Mouse (Mus musculus) gastrocnemius, postnatal 10 days (tissue): Measurements from ENCODE around the gene Tfrc. TPM values are rescaled to one million over a fixed set of nuclear protein-coding genes. Genes with fewer than 3 reads are reported as not detected.
"Not testable (repeated sequence)": the region's sequence is repeated elsewhere in the genome, so short reads cannot be mapped to it uniquely, and the experiment has no call there.

ENCODE experiments used
- DNase-seq: peaks from one replicate; pipeline ENCODE4 v3.0.0; 2021; ENCODE audit warnings: mixed read lengths
- total RNA-seq, 2 experiments: library from RNA; stranded (reverse); gene quantifications; 2 replicates each; pipeline ENCODE4 v1.2.3; 2021

The Tfrc gene
- total RNA-seq, 2 experiments from 2014 or later = 160 to 197 TPM

DNA sequence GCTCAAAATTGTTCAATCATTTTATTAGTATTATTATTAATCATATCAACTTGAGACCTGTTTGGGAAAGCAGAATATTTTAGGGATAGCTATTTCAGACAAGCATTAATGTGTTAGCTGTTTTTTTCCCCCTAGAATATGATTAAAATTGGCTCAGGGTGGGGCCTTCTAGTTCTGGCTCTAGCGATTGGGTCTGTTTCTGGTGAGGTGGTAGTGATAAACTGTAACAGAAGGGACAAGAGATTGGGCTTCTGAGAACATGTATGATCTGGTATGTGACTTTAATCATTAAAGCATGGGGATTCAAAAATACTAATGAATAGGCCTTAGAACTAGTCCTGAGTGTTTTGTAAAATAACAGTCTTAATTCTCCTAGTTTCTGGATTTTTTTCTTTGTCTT, 3.3 kb downstream of the Tfrc start:
- DNase-seq = no peak

DNA sequence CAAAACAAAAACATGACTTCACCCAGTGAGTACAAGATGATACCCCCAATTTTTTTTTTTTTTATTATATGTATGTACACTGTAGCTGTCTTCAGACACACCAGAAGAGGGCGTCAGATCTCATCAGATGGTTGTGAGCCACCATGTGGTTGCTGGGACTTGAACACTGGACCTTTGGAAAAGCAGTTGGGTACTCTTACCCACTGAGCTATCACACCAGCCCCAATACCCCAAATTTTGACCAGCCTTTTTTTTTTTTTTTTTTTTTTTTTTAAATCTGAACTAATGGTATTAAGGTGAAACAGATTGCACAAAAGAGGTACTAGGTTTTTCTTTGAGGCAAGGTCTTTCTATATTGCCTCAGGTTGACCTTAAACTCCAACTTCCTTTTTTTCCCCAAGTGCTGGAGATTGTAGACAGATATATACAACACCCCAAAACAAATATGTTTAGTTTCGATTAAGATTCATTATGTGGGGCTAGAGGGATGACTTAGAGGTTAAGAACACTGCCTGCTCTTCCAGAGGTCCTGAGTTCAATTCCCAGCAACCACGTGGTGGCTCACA, 4.6 kb downstream of the Tfrc start:
- DNase-seq = no peak

DNA sequence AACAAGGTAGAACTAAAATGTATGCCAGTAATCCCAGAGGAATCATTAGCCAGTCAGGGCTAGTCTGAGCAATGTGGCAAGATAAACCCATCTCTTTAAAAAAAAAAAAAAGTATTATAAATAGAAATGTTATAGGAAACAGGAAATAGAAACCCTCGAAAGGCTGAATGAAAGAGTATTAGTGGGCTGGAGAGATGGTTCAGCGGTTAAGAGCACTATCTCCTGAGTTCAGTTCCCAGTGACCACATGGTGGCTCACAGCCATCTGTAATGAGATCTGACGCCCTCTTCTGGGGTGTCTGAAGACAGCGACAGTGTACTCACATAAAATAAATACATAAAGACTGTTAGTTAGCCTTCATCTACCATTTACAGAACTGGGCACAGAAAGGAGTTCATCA, 5.3 kb downstream of the Tfrc start:
- DNase-seq = no peak

DNA sequence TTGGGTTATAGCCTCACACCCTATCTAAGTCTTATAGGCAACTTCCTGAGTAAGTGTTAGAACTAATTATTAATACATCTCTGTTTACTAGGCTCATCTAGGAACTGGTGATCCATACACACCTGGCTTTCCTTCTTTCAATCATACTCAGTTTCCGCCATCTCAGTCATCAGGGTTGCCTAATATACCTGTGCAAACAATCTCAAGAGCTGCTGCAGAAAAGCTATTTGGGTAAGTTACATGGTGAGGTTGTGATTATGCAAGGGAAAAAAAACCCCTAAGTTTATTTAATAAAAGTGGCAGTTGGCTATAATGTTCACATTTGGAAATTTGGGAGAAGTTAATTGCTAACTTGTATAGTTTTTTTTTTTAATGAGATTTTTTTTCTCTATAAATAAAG, 10.2 kb downstream of the Tfrc start:
- DNase-seq = no peak

DNA sequence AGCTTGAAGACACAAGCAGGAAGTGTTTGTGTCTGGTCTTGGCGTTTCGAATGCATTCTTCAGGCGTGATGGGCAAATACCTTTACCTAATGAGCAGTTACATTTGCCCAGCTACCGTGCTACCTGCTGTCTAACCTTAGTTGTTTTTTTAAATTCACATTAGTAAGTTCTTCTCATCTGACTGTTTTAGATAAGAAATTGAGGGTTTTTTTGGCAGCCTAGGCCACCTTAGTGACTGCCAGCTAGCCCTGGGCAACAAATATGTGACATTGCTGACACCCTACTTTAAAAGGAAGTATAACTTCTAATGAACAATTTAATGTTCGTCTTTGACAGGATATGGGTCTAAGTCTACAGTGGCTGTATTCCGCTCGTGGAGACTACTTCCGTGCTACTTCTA, 19.4 kb downstream of the Tfrc start:
- no peak for DNase-seq

DNA sequence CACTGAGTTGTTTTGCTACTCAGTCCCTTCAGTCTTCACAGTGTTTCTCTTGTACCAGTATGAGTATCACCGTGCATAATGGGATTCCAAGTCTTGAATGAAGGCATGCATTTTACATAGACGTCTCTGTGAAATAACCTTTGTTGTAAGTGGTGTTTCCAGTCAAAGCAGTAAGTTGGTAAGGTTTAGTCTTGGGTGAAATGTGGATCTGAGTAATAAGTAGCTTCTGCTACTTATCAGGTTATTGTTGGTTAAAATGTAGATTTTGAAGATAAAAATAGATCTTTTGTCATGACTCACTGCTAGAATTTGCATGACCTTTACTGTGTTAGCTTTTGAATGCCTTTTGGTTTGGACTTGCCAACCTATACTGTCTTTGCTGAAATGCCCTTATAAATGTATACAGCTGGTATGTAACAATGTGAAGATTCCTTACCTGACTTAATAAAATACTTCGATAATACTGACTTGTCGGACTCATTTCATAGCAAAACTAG, 23.7 kb downstream of the Tfrc start:
- DNase-seq = no peak

DNA sequence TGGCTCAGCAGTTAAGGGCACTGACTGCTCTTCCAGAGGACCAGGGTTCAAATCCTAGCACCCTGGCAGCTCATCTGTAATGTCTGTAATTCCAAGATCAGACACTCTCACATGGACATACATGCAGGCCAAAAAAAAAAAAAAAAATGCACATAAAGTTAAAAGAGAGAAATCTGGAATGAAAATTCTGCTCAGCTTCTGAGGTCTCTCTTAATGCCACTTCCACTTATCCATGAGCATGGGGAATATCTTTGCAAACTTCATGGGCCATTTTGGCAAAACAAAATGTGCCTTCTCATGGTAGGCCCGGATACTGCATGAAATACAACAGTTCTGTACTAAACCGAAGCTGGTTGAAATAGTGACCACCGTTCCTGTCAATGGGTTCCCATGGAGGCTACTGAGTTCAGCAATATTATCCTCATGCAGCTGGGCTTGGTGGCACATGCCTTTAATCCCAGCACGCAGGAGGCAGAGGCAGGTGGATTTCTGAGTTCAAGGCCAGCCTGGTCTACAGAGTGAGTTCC, 24.8 kb downstream of the Tfrc start:
- no peak for DNase-seq

DNA sequence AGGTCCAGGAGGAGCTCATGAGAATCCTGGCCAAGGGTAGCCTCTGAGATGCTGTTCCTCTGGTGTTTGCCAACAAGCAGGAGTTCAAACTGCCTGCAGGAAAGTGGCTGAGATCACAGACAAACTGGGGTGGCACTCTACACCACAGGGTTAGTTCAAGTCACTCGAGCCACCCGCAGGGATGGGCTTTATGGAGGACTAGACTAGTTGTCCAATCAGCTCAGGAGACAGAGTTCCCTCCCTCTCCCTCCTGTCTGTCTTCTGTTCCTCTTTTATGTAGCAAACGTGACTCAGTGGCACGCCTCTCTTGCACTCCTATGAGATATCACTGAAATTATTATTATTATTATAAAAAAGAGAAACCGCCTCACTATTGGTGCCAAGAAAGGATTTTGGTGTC, 25.5 kb downstream of the Tfrc start:
- no peak for DNase-seq

DNA sequence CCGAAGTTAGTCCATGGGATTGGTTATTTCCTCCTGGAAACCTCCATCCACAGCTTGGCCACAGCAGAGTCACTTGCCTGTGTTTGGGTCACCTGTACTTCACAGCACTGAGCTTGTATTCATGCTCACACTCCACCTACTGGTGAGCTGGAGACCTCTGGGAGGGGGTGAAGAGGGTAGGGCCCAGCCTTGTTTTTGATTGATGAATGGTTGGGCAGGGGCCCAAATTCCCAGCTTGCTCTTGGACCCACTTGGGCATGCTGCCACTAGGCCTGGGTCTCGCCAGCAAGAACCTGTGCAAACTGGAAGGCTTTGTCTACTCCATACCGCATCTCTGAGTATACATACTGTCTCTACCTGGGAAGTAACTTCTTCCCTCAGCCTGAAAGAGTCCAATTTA, 26.6 kb downstream of the Tfrc start:
- no peak for DNase-seq

DNA sequence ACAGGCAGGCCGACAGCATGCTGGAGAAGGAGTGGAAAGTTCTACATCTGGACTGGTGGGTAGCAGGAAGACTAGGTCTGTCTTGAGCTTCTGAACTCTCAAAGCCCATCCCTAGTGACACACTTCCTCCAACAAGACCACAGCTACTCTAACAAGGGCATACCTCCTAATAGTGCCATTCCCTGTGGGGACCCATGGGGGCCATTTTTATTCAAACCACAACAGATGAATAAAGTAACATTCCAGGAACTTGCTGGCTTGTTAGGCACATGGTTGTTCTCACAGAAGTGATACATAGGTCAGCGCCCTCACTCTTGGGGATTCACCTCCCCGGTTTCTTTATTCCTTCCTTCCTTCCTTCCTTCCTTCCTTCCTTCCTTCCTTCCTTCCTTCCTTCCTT, 27.6 kb downstream of the Tfrc start:
- DNase-seq = no peak

DNA sequence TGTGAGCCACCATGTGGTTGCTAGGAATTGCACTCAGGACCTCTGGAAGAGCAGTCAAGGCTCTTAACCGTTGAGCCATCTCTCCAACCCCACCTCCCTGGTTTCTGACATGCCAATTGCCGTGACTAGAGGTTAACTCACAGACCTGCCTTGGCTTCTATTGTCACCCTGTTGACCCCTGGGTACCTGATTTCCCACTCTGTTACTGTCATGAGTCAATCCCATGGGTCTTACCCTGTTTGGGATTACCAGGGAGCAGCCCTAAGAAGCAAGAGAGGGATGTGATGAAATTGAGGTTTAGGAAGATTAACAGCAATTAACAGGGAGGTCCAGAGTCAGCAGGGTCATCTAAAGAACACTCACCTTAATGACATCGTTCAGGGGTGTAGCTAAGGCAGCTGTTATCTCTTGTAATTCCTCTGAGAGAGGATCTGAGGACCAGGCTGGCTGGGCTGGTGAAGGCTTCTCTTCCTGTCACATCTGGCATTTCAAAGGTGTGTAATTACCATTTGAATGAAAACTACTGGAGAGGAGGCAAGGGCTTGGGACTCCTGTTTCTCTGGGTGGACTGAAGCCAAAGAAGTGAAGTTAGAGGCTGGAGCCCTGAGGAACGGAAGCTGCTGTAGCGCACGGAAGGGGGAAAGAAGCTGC, 28.3 kb downstream of the Tfrc start:
- DNase-seq = no peak

DNA sequence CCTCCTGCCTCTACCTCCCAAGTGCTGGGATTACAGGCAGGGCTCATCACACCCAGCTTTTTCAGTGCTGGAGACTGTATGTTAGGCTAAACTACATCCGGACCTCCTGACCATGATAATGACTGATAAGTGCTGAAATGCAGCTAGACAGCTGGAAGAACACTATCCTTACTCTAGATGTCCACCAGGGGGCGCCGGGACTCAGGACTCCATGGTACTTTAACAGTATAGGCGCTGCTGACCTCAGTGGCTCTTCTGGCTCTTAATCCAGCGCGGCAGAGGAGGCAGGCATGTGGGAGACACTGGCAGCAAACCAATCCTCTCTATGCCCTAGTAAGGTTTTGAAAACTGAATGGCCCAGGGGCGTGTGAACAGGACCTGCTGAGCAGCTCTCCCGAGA, 29.8 kb downstream of the Tfrc start:
- DNase-seq = peak; percentile 87

DNA sequence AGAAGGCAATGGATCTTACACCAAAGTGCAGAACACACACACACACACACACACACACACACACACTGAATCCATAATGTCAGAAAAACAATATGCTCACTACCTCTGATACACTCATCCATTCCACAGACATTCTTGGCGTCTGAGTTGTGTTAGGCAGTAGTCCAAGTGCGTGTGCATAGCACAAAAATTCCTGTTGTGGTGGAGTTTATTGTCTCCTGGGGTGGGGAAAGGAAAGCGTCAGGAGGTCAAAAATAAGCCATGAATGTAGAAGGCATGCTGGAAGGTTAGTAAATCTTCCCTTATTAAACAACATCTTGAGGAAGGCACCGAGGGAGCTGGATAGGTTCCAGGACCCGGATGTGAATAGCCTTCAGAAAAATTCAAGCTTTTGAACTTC, 31.4 kb downstream of the Tfrc start:
- peak; percentile 30 for DNase-seq

DNA sequence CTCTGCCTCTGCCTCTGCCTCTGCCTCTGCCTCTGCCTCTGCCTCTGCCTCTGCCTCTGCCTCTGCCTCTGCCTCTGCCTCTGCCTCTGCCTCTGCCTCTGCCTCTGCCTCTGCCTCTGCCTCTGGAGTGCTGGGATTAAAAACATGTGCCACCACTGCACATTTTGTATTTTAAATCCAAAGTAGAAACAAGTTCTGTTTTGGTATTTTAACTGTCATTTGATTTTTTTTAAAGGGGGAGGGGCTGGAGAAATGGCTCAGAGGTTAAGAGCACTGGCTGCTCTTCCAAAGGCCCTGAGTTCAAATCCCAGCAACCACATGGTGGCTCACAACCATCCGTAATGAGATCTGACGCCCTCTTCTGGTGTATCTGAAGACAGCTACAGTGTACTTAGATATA, 32.0 kb downstream of the Tfrc start:
- DNase-seq = not testable (repeated sequence)

DNA sequence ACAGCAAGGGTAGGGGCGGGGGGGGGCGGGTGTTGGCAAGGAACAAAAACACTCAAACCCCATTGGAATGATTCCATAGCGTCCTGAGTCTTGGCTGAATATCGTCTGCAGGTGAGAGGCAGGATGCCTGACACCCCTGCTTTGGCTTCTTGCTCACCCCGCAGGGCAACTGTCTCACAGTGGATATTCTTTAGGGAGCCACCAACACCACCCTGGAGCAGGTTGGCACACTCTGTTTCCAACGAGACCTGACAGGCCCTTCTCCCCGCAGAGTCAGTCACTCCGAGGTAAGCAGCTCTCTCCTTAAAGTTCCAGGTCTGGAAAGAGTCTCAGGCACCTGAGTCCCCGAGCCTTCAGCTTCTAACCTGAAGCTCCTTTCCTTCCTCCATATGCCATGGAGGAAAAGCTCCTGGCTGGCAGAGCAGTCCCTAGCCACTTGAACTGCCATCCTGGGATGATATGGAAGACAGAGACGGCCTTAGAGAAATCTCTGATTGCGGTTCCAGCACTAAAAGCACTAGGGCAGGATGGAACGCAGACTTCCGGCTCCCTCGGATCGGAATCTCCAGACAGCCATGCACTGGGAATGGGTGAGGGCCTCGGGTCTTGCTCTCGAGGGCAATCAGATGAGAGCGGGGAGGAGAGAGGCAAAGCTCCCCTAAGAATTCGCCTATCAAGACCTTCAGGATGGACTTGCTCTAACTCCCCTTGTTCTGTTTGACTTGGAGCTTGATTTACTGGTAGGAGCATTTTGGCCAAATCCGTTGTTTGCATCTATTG, 32.9 kb downstream of the Tfrc start:
- DNase-seq = no peak

DNA sequence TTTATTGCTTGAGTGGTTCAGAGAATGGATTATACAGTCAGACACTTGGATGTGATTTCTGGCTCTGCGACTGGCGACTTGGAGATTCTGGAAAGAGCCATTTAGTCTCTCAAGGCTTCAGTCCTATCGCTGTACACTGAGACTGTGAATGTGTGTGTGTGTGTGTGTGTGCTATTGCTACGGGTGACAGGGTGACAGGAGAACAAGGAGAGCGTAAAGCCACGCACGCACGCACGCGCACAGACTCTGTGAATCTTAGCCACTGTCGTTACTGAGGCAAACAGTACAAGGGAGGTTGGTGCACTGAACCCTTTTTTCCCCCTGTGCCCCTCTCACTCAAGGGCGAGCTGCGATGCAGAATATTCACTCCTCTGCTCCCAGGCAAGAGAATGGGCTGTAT, 33.6 kb downstream of the Tfrc start:
- no peak for DNase-seq

DNA sequence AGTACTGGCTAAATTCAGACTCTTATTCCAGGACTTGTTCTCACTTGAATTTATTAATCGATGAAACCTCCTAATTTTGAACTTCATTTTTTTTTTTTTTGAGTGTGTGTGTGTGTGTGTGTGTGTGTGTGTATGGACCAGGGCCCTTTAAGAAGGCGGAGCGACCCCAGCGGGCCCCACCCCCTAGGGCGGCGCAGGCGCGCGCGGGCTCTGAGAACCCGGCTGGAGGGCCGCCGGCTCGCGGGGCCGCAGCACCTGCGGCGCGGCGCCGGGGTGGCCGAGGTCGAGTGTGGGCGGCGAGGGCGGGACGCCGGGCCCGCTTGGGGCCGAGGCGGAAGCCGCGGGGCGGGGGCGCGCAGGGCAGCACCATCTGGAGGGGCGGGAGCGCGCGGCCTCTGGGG, 34.9 kb downstream of the Tfrc start, which contains the start of gene Tnk2:
Tnk2 (plus strand) TSS at position 214 of the 401 bp plus-strand sequence.
- DNase-seq = peak; percentile 89

DNA sequence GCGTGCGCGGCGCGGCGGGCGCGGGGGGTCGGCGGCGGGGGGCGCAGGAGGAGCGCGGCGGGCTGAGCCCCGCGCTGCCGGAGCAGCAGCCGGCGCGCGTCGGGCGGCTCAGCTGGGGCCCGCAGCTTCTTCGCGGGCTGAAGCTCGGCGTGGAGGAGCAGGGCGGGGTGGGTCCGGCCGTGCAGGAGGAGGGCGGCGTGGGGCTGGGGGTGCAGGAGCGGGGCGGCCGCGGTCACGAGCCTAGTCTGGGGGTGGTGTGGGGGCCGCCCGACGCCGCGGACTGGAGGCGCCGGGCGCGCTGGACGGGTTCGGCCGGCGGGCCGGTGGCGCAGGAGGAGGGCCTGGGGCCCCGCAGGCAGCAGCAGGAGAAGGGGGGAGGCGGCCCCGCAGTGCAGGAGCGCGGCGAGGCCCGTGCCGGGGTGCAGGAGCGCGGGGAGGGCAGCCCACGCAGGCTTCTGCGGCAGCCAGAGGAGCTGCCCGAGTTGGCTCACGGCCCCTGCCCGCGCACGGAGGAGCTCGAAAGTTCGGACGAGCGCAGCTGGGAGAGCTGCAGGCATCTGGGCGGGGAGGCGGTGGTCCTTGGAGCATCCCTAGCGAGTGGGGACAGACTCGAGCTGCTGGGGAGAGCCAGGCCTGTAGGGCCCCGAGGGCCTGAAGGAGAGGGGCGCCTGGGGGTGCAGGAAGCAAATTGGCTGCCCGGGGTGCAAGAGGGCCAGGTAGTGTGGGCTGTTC, 35.5 kb downstream of the Tfrc start:
- peak; percentile 61 for DNase-seq

DNA sequence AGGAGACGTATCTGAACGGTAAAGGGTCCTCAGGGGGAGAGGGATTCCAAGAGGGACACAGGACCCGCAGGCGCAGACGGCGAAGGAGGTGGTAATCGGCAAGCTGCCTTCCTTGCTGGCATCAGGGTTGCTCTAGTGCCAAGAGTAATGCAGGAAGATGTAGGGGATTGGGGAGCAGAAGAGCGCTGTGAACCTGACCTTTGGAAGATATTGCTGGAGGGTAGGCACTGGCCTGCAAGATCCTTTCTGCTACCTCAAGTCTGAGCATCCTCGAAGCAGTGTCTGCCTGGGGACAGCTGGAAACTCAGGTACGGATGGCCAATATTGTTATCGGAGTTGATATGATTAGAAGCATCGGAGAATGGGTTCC, 36.1 kb downstream of the Tfrc start:
- DNase-seq = no peak

DNA sequence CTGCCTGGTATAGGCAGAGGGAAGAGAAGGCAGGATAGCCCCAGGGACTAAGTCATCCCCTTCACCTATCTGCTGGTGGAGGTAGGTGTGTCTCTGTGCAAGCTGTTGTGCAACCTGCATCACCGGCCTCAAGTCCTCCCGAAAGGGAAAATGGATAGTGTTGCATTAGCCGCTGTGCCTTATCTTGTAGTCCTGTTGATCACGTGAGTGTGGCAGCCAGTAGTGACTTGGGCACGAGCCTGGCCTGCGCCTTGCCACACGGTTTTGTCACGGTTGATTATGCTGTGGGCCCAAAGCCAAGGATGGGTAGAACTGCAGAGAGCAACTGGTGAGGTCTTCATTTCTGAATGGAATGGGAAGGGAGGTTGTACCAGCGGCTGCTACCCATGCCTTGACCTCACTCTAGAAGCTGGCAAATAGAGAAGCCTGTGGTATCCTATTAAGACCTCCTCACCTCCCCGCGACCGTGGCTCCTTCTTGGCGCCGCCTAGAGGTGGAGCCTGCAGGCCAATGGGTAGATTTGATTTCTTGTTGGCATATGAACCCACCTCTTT, 36.7 kb downstream of the Tfrc start:
- no peak for DNase-seq

DNA sequence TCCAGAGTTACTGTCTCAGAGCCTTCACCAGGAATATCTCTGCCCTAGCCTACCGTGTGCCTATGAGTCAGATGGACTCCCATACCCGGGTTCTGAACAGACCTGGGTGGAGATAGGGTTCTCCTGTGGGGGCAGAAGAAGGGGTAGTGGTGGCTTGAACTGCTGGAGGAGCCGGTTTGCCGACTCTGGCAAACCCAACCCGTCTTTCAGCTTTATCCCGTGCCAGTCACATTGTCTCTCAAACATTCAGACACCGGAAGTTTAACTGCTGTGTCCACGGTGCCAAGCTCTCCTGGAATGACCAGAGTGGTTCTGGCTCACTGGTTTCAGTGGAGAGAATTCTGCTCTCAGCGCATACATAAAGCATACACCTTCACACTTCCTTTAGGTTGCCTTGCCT, 37.3 kb downstream of the Tfrc start:
- DNase-seq = no peak

DNA sequence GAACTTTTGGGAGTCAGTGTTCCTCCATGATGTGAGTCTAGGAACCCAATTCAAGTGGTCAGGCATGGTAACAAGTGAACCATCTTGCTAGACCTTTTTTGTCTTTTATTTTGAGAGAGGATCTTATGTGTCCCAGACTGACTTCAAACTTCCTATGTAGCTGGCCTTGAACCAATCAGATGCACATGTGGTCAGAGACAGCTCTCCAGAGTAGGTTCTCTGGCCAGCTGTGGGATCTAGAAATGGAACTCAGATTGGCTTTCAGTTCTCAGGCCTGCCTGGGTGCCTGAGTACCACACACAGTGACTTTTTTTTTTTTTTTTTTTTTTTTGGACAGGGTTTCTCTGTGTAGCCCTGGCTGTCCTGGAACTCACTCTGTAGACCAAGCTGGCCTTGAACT, 39.0 kb downstream of the Tfrc start:
- DNase-seq = no peak
